Mouse (Mus musculus) thymus, postnatal 0 days (tissue): ENCODE results near the gene Cryab. TPM values are rescaled to one million over a fixed set of nuclear protein-coding genes. Genes with fewer than 3 reads are reported as not detected.

Experiments
- DNase-seq: peaks from one replicate; pipeline ENCODE4 v3.0.0-alpha.2; 2015; ENCODE audit warnings: low spot score
- polyA plus RNA-seq: library from polyadenylated mRNA; unstranded; fragments of >200 nt; fragmentation: Nextera tagmentation; extraction: Ambion mirVana; gene quantifications from 2 replicates; pipeline ENCODE4 v1.2.1, GENCODE M21; 2015

The Cryab gene
- polyA plus RNA-seq, 1 experiment from 2014 or later = 17.5 TPM

DNA sequence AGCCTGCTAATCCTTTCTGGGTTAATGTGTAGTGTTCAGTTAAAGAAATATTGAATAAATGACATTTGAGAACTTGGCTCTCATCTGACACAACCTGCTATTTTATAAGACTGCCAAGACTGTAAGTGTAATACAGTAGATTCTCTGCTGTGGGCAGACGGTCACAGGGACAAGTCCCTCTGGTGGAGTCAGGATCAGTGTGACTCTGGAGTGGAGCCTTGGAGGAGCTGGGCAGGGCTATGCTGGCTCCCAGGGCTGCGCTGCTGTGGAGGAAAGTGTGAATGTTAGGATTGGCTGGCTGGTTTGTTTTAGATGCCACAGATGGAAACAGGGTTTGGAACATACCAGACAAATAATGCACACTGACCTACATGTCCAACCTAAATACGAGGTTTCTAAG is 44.1 kb downstream of the Cryab start:
- no peak for DNase-seq

DNA sequence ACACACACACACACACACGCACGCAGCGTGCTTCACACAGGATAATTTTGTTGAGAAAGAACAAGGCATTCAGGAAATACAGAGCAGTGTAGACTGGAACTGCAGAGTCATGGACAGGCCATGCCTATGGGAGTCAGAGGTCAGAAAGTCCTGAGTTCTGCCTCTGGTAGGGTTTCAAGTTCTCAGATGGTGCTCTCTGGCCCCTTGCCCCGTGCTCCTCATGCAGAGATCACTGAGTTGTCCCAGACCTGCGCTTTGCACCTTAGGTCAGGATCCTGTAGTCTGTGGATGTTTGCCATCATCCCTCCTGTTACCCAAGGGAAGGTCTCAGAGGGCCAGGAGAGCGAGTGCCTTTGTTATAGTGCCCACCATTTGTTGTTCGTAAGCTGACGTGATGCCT is 45.7 kb downstream of the Cryab start:
- no peak for DNase-seq

DNA sequence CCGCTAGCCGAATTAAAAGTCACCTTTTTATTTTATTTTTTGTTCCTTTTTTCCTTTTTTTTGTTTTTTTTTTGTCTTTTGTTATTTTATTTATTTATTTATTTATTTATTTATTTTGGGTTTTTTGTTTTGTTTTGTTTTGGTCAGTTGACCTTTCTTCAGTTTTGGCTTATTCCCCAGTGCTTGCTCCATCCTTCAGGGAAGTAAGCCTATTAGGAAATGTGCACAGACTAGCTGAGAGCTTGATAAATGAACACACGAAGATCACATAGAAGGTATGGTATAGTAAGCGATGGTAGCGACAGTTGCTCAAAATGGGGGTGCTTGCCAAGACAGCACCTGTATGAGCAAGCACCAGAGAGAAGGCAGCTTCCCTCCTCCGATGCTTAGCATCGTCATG is 46.5 kb downstream of the Cryab start:
- no peak for DNase-seq

DNA sequence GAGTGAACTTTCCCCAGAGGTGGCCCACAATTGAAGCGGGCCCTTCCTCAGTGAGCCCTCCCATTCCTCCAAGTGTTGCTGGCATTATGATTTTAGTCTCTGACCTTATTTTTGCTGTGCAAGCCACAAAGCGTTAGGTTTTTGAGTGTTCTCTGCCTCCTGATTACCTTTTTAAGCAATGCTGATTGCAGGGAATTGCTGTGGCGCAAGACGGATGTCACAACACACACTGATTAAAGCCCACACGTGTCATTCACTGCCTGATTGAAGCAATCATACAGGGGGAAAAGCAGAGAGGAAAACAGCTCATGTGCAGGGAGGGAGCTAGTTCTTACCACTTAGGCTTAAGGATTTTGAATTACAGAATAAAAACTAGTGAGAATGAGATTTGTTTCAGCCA is 47.2 kb downstream of the Cryab start:
- DNase-seq = no peak

DNA sequence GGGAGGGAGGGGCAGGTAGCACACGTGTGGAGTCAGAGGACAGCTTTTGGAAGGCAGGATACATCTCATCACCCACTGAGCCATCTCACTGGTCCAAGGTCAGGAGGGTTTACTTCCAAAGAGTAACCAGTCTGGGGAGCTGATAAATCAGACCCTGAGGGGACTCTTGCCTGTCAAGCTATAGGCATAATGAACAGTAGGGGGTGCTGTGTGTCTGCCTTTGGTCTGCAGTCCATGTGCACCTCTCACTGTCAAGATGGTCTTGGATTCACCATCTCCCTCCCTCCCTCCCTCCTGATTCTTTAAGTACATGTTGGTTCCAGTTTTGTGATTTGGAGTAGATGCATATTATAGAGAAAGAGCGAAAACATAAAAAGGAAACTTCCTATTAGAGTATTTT is 49.9 kb downstream of the Cryab start:
- DNase-seq = peak; percentile 72

DNA sequence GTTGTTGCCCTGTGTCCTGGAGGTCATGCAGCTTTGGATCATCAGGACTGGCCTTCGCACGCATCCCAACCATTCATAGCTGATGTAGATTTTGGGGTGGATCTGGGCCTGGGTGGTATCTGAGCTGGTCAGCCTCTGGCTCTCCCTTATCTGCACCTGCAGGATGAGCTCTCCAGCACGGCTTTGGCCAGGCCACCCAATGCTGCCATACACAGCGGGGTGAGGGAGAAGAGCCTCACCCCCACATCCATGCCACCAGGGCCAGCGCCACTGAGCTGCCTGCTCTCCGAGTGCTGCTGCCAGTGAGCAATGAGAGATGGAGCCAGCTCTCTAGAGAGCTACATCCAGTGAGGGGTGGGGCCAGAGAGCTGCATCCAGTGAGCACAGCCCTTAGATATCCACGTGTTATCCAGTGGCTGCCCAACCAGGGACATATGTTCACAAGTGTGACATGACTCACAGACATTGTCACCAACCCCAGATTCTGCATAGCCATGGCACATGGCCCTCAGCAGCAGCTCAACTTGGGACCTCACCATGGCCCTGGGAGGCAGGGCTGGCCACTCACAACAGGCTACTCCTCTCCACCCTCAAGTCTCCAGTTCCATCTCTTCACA is 52.0 kb downstream of the Cryab start:
- no peak for DNase-seq

Other genes with a start within 250 kb of the Cryab start
- gene Pts, start 222.6 kb upstream of the Cryab start, polyA plus RNA-seq = 141 and 158 TPM in 2 replicates
- gene Il18, start 196.5 kb upstream of the Cryab start, polyA plus RNA-seq = 25.7 and 28.5 TPM in 2 replicates
- 0.39 and 0.45 TPM in 2 replicates for gene Bco2, start 196.1 kb upstream of the Cryab start, polyA plus RNA-seq
- not detected in 2 replicates for gene Tex12, start 190.0 kb upstream of the Cryab start, polyA plus RNA-seq
- gene Sdhd, start 147.5 kb upstream of the Cryab start, polyA plus RNA-seq = 303 and 309 TPM in 2 replicates
- gene Timm8b, start 147.4 kb upstream of the Cryab start, polyA plus RNA-seq = 282 and 312 TPM in 2 replicates
- 2.5 and 3.2 TPM in 2 replicates for gene Pih1d2, start 134.0 kb upstream of the Cryab start, polyA plus RNA-seq
- gene Nkapd1, start 133.9 kb upstream of the Cryab start, polyA plus RNA-seq = 26.4 and 30.9 TPM in 2 replicates
- gene Dlat, start 91.5 kb upstream of the Cryab start, polyA plus RNA-seq = 37.4 and 42.7 TPM in 2 replicates
- 0.91 and 1.0 TPM in 2 replicates for gene Dixdc1, start 11.8 kb upstream of the Cryab start, polyA plus RNA-seq
- gene 2310030G06Rik, start 4.8 kb upstream of the Cryab start, polyA plus RNA-seq = 6.2 and 6.3 TPM in 2 replicates
- gene Hspb2, start 1.0 kb downstream of the Cryab start, polyA plus RNA-seq = 2.0 and 2.7 TPM in 2 replicates
- gene Fdxacb1, start 16.9 kb downstream of the Cryab start, polyA plus RNA-seq = 8.4 and 9.1 TPM in 2 replicates
- 17.2 and 19.1 TPM in 2 replicates for gene Alg9, start 23.7 kb downstream of the Cryab start, polyA plus RNA-seq
- 33.2 and 39.6 TPM in 2 replicates for gene 1110032A03Rik, start 24.2 kb downstream of the Cryab start, polyA plus RNA-seq
- gene Ppp2r1b, start 94.0 kb downstream of the Cryab start, polyA plus RNA-seq = 47.0 and 48.7 TPM in 2 replicates